Mouse (Mus musculus) megakaryocyte progenitor cell, adult 5-6 weeks (primary cell): ENCODE measurements at regions not wholly inside any gene's neighbourhood (a gene's known extent, or its start where the extent isn't known, plus 50 kb on each side); places are given as distances from the start of the nearest gene placed in this dataset.

Experiments
- ATAC-seq: replicated peaks from 2 replicates; pipeline ENCODE4 v1.8.0; 2016; ENCODE audit warnings: mild to moderate bottlenecking, moderate TSS enrichment, inconsistent platforms; ENCODE audit not compliant: poor library complexity

DNA sequence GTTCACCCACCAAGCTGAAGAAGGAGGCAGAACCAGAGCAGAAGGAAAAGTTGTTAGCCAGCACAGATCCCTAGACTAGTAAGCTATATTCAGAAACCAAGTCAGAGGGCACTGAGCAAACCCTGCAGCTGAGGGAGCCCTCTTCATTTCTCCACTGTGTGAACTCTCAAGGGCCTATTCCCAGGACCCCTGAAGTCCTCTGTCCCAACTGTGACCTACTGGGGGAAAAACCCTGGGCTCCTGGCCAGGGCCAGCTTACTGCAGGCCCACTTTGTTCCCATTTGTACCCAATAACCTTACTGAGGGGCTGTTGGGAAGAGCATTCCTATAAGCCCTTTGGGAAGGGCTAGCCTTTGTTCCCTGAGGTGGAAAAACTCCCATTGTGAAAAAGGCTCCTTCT is 174.7 kb upstream of the Camk1g start:
- no peak for ATAC-seq

DNA sequence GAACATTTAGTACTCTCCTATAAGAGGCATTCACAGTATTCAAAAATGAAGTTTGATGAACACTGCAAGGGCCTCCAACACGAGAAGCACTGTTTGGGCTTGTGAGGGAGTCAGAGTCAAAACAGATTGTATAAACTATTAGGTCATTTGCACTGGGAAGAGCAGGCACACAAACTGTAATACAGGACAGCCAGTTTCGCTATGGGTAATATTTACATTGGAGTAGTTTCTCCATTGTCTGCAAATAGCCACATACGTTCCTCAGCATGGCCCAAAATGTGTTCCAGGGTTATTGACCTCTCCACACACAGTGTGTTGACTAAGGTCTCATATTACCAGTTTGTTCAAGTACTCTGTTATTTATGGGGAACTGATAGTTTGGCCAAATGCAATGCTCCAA is 173.7 kb upstream of the Camk1g start:
- no peak for ATAC-seq

DNA sequence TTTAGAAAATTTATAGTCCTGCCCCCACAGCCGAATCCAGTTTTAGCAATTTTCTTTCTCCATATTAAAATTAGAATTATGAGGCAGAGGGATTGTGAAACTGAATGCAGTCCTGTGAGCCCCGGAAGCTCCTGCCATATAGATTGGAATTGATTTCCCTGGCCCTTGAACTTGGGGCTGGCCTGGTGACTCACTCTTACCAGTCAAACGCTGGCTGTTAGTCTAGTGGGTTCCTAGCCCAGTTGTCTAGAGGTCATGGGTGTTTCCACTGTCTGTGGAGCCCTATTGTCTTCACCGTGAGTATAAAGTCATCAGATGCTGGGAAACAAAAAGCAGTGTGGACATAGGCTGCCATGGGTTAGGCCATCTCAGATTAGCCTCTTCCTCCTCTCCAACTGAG is 173.2 kb upstream of the Camk1g start:
- no peak for ATAC-seq

DNA sequence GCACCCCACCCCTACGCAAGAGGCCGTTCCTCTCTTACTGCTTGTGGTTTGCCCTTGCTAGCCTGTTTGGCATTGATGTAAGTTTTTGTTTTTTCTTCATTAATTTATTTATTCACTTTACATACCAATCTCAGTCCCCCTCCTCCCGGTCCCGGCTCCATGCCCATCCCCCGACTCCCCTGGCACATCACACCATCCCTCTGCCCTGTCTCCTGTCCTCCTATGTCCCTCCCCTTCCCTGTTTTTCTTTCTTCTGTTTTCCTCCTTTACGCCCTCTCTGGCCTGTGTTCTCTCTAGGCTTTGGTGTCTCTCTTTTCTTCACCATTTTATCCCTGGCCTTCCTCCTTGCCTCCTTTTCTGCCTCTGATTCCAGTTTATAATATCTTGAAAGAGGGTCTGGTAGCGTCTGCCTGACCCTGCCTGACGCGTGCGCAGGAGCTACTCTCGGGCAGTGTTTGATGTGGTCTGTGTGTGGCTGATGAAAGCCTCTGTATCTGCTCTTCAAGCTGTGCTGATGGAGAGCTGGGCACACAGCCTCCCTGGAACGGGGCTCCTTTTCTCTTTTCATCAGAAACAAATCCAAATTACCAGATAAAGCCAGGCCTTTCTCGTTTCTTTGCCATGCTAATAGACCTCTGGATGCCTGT is 172.0 kb upstream of the Camk1g start:
- no peak for ATAC-seq

DNA sequence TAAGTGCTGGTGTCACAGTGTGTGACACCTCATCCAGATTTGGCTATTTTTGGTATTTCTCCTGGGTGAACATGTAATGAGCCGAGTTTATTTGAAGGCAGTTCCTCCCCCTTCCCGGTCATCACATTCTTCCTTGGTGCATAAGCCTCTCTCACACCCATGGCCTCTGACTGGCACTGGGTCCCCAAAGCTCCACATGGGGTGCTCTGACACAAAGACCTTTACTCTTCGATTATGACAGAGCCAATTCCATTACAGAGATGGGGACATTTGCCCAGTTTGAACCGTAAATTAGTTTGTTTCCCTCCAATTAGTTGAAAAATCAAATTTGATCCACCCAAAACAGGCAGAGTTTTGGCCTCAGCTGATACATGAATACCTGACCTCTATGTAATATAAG is 171.2 kb upstream of the Camk1g start:
- ATAC-seq, result no peak

DNA sequence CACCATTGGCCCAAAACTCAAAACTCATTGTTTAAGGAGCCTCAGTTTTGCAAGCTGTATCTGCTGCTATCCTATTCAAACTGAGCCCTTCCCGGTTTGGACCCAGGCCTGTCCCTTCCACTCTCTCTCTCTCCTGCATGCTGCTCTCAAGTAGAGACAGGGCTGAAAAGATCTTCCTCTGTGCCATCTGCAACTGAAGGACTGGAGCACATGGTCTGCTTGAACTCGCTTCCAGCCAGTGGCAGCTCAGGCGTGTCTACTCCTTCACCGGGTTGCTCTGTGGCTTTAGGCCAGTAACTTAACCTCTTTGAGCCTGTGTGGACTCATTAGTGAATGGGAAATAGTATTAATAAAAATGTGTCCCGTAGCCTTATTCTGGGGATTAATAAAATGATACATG is 170.4 kb upstream of the Camk1g start:
- no peak for ATAC-seq

DNA sequence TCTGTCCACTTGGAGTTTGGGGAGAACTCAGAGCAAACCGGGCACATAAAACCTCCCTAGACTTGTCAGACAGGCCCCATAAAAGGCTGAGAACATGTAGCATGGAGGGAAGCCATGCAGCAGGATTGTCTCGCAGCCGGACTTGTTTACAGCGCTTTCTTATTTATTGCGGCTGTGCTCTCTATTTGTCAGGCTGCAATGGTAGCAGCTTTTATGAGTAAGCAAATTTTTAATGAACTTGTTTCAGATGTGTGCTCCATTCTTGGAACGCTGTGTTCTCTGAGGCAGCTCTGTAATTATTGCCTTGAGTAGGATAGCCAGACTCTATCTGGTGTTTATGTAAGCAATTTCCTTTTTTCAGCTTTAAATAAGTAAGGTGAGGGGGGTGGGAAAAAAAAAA is 169.2 kb upstream of the Camk1g start:
- ATAC-seq, result no peak

DNA sequence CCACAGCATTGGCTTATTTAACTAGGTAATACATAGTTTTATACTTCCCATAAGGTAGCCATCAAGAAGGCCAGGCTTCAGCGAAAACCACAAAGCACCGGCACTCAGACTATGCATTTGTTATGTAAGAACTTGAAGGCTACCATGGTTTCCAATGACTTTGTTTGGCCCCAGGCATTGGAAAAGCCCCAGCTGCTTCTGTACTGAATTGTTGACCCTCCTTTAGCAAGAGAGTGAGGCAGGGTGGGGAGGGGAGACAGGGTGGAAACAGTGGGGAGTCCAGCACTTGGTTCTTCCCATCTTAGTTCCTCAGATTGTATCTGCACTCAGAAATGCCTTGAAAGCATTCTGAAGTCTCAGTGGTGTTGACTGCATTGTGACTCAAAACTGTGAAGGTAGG is 168.3 kb upstream of the Camk1g start:
- ATAC-seq, result no peak

DNA sequence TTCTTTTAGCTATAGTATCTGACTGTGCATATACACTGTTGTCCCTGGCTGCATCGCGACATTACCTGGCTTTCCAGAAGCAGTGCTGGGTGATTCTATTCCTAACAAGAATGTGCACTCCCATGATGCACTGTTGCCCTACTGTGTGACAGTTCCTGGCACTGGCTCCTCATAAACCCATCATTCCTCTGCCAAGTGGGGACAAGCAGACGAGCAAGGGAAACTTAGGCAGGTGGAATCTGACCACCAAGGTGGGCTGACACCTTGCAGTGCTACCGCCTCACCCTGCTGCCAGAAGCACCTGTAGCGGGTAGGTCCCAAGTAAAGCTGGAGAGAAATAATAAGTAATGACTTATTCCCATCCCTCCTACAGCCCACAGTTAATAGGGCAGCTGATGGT is 167.5 kb upstream of the Camk1g start:
- no peak for ATAC-seq

DNA sequence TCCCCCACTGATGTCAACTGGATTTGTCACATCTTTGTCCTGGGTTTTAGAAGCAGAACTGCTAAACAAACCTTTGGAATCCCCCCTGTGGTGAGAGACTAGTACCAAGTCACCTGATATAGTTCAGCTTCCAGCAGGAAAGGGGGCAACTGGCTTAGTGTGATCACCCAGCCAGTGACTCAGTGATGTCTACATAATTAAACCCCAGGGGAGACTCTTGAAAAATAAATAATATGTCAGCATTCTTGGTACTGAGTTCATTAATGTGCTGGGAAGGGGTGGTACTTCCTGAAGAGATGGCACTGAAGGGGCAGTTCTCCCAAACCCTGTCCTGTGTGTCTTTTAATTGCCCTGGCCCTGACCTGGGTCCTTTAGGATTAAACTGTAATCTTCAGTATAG is 166.5 kb upstream of the Camk1g start:
- no peak for ATAC-seq

DNA sequence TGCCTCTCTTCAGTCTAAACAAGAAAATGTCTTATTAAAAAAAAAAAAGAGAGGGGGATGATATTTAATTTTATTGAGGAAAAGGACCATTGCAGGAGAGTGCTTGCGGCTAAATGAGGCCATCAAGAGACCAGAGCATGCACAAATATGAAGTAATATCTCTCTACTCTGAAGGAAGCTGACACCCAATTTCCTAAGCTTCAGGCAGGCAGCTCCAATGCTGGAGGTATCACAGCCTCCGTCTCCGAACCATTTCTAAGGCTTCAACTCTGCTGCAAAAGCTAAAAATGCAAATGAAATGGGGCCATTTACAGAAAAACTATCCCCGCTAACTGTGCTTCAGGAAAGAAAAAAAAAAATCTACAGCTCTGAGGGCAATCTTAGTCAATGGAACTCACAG is 164.4 kb upstream of the Camk1g start:
- no peak for ATAC-seq

DNA sequence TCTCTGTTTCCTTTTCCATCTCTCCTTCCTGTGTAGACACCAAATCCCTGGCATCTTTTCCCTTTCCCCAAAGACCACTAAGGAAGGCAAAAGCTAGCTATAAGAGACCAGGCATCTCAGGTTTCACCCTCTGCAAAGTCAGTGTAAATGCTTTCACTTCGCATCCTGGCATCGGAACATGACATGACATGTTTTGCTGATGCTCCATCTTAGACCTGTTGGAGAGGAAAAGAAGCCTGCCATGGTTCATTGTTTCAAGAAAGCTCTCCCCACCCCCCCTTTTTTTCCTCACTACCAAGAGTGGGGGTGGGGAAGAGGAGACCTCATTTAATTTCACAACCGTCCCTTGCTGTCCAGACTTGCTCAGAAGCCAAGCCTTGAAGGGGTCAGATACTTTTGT is 156.4 kb upstream of the Camk1g start:
- ATAC-seq, result no peak

DNA sequence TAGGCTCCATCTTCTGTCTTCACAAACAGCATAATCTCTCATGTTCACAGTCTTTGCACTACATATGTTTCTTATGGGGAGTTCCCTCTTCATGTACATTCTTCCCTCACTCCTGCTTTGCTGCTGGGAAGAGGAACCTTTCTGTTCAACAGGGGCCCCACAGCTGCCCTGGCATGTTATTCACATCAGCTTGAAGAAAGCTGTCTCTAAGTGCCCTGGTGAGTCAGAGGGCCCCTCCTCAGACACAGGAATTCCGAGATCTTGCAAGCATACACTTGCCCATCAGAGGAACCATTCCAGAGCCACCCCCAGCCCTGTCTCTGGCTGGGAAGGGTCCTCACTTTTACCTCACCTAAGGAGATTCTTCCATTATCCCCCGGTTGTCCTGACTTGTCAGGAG is 151.9 kb upstream of the Camk1g start:
- ATAC-seq, result no peak

DNA sequence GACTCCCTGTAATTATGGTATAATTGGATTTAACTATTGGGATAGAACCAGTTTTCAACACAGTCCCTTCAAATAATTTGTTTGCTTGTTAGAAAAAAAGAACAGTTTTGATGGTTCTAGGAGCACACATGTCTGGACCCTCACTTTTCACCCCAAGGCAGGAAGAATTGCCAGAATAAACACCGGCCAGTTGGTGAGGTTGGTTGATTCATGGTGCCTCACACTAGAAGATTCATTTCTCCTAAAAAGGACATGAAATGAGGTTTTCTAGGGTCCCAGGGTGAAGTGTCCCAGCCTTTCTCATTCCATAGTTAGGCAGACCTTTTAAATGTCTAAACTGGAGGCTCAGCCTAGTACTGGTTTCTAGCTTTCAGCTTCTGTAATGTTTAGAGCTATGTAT is 148.7 kb upstream of the Camk1g start:
- no peak for ATAC-seq

DNA sequence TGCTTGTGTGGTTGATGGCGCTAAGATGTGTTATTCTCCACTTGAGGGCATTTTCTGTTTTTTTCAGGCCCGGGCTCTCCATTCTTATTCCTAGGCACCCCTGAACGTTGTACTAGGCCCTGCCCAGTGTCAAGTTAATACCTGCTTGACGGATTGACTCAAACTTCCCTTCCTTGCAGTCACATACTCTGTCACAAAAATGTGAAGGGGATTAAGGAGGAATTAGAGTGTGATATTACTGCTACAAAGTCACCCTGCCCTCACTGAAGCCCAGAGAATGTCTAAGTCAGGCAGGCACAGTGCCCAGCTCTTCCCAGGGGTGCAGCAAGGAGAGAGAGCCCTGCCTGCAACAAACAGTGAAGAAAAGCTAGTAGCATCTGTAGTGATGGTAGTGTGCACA is 147.9 kb upstream of the Camk1g start:
- no peak for ATAC-seq

DNA sequence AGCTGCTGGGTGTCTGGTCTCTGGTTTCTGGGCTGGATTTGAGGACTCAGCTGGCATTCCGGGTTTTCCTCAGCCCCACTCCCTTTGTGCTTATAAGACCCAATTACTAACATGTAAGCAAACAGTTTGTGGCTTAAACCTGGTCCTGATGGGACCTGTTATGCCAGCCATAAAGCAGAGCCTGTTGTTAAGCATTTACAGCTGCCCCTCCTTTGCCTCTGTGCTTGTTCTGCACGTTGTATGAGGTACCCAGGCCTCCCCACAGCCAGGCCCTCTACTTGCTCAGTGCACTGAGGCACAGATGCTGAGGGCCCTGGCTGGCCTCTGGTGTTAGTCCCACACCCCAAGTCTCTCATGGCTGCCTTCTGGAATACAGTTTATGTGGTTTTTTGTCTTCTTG is 147.2 kb upstream of the Camk1g start:
- no peak for ATAC-seq

DNA sequence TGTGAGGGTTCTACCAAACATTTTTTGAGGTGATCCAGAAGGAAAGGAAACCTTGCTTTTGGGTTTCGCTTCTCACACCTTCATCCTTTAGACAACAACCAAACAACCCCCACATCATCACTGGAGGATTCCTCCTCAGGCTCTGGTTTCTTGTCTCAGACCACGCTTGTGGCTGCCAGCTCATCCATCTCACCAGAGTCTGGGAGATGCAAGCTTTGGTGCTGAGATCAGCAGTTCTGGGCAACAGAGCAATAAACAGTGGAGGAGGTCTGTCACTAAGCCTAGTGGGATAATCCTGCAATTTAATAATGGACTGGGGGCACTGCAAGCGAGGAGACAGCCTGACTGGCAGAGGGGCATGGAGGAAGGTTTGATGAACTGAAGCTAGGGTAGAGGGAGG is 146.3 kb upstream of the Camk1g start:
- ATAC-seq, result no peak

DNA sequence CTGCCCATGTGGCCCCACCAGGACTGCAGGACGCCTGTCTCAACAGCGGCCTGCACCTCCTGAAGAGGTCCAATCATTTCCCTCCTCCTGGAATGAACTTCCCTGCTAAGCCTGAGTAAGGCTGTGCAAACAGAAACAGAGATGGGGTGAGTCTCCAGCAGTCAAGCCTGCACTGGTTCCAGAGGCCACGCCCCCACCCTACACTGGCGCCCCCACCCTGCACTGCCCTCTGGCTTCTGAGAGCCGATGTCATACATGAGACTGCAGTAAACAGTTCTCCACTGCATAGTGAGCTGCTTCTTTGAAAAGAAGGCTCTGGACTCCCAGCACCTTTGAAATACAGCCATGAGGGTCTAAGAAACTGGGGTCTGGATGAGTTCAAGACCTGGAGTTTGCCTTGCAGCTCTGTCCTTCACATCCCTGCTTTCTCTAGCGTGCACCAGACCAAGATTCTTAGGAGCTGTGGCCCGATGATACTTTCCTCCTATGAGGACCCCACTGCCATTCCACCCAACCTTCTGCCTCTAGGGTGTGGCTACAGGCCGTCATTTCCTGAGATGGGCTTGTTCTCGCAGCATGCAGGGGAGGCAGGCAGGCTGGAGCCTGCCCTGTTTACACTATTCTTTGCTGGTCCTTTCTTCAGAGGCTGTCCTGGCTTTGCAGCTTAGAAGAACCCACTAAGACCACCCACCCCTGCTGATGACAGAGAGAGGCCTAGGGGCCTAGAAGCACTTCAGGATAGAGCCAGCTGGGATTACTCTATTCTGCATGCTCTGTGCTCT is 144.0 kb upstream of the Camk1g start:
- peak; percentile 80 for ATAC-seq

DNA sequence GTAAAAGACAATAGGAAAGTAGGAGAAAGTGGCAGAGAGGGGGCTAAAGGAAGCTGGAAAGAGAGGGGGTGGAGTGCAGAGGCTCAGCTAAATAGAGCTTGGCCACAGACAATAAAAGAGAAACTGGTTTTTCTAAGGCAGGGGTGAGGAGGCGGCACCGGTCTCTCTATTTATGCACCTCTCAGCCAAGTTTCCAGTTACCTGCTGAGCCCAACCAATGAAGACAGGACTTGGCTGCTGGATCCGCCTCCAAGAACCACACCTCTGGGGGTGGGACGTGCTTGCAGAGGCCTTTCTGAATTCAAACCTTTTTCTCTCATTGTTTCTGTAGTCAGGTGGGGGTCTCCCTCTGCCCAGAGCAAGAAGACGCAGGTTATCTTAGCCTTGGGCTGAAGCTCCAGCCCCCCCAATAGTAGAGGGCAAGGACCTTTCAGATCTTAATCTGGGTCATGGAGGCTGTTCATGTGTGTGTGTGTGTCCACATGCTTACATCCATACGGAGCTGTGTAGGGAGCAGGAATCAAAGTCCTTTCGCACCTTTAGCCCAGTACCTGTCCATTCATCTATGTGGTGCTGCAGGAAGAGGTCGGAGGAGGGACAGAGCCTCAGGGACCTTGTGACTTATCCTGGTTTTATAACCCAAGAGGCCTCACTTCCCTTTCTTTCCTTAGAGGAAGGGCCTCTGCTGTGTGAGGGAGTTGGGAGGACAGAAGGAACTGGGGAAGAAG is 140.1 kb upstream of the Camk1g start:
- ATAC-seq, result no peak

DNA sequence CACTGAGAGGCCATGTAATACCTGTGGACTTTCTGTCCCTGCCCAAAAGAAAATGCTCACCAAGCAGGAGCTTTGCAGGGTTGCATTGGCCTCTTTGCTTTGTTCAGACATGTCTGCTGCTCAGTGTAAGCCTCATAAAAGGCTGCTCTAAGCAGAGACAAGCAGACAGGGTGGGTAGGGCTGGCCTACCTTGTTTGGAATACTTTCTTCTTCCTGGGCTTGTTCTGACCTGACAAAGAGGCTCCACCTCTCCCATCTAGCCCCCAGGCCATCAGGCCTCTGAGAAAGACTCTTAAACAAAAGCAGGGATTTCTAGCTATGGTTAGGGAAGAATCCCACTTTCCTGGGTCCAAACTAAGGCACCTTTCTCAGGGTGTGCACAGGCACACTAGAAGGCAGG is 138.2 kb upstream of the Camk1g start:
- ATAC-seq, result no peak

DNA sequence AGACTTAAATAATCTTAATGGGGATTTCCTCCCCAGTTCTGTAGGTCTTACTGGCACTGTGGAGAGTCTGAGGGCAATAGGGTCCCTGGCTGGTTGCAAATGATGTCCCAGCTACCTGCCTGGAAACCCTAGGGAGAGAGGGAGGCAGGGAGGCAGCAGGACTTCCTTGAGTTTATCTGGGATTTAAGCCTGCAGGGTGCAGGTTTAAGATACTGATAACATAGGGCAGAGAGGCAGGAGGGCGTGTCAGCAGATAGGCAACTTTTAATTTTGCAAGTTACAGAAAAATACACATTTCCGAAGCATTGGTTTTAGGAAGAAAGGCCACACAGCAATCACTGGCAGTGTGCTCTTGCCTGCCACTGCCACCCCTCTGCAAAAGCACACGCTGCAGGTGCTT is 136.9 kb upstream of the Camk1g start:
- peak; percentile 37 for ATAC-seq

DNA sequence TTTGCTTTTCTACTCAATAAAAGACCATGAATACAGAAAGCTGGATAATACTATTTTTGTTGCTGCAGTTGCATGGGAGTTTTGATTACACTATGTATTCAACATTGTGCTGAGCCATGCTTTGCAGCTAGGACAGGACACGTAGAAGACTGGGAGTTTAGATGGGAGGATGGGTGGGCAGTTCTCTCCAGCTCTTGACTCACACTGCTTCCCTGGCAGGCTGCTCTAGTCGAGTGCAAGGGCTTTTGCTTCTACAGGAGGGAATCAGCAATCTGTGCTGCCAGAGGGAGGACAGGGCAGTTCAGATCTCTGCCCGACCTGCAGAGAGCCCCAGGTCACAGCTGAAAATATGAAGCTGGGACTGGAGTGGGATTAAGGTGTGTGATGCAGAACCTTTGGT is 135.3 kb upstream of the Camk1g start:
- ATAC-seq, result no peak
